ENCODE assay signal across 19 mouse cellular contexts in genomic region chr4:89105486-89105885, GRCm38 (mm10). TPM values are rescaled to one million over a fixed set of nuclear protein-coding genes. Genes with fewer than 3 reads are reported as not detected.
DNase-seq lines count a peak whose midpoint lies in the region.
"Had no signal": no experiment of that assay in that cellular context is flagged by ENCODE, and none has a peak within 500 bp of the region (broad histone marks: within the 10 kb centered on the region; RNA-seq: fewer than 3 reads in every experiment).

No protein-coding gene starts in this region.

- DNase-seq in heart, adult 11 months: peak; percentile 22
- DNase-seq in heart, adult 8-10 months (ENCODE audit: low spot score): no peak
- peak; percentile 32 to 38 for DNase-seq in kidney, postnatal 25 days
- no peak for DNase-seq in kidney, adult 18-20 months
- peak; percentile 59 for DNase-seq in Muller cell, postnatal 12 days (ENCODE audit: inconsistent ontology term)
- DNase-seq in fibroblast of lung, adult 2 months (ENCODE audit: low read depth): peak; percentile 82
- no peak for DNase-seq in urinary bladder, postnatal 36 days (ENCODE audit: low spot score in 2 of 2)
- DNase-seq in layer of hippocampus, postnatal 36 days: no peak
- DNase-seq: adrenal gland, adult 2 months; adrenal gland, postnatal 36 days; cerebellum, adult 18-20 months; cerebellum, postnatal 14 days; gastrocnemius, postnatal 14 days; heart, postnatal 4 days; left cerebral cortex, postnatal 4 days; liver, embryonic 13.5 days; lung, adult 2 months; lung, postnatal 10 days; right cerebral cortex, postnatal 4 days had no signal

RNA-seq across cellular contexts. Expression of gene Mtap, which starts 31.4 kb away (rescaled TPM):
- total RNA-seq in heart, adult 8-10 months (2022): 10 to 100 TPM; 19.9 to 23.2 (median 22.0) TPM
- 10 to 100 TPM in 1 of 2 experiments, 1 to 10 TPM in 1; 9.7 to 10.2 TPM for total RNA-seq in layer of hippocampus, postnatal 36 days (2021)

Comparison
In these comparisons a context has a peak if more than half of its experiments do, and no peak if none do; other contexts are left out.
1. DNase-seq: peak in heart, adult 11 months (single experiment), kidney, postnatal 25 days (2 of 2), Muller cell, postnatal 12 days (single experiment) and fibroblast of lung, adult 2 months (single experiment); none in heart, adult 8-10 months (single experiment), kidney, adult 18-20 months (single experiment), urinary bladder, postnatal 36 days (0 of 2) and layer of hippocampus, postnatal 36 days (0 of 2).